Mouse (Mus musculus) heart, postnatal 0 days (tissue): Measurements from ENCODE around the gene Iffo2. TPM values are rescaled to one million over a fixed set of nuclear protein-coding genes. Genes with fewer than 3 reads are reported as not detected.
A peak's percentile ranks its signal among the peaks of the same experiment; 100 is the strongest.

Experiments used
- ATAC-seq: fragments of 200-750 bp; cut with Nextera tagmentation; 2 replicates; pipeline ENCODE4 v1.8.0; 2017; ENCODE audit warnings: low read depth, moderate number of reproducible peaks, moderate library complexity; ENCODE audit not compliant: insufficient read depth
- DNase-seq: peaks from one replicate; pipeline ENCODE4 v3.0.0-alpha.2; 2016; ENCODE audit warnings: low spot score
- H3K27ac ChIP-seq: fragments of 300-500 bp; sonication (generic); 2 replicates; pipeline ENCODE4 v1.5.1; 2014; ENCODE audit warnings: low read depth, mild to moderate bottlenecking
- H3K27me3 ChIP-seq: fragments of 300-500 bp; sonication (generic); 2 replicates; pipeline ENCODE4 v1.6.1; 2014; ENCODE audit warnings: low read length, mixed read lengths; ENCODE audit not compliant: control insufficient read depth, insufficient read depth
- H3K36me3 ChIP-seq: fragments of 300-500 bp; sonication (generic); replicated peaks from 2 replicates; pipeline ENCODE4 v1.6.1; 2014; ENCODE audit warnings: low read length, mixed read lengths; ENCODE audit not compliant: control insufficient read depth, insufficient read depth
- H3K4me1 ChIP-seq: fragments of 300-500 bp; sonication (generic); 2 replicates; pipeline ENCODE4 v1.6.1; 2014; ENCODE audit warnings: antibody characterized with exemption; ENCODE audit not compliant: control insufficient read depth, insufficient read depth
- H3K4me2 ChIP-seq: fragments of 300-500 bp; sonication (generic); 2 replicates; pipeline ENCODE4 v1.6.1; 2014; ENCODE audit warnings: low read depth, mild to moderate bottlenecking, low read length, moderate library complexity
- H3K4me3 ChIP-seq: fragments of 300-500 bp; sonication (generic); 2 replicates; pipeline ENCODE4 v1.5.1; 2014; ENCODE audit warnings: low read depth, low read length
- H3K9ac ChIP-seq: fragments of 300-500 bp; sonication (generic); replicated peaks from 2 replicates; pipeline ENCODE4 v1.6.1; 2014; ENCODE audit warnings: low read depth, low read length, mixed read lengths
- H3K9me3 ChIP-seq: fragments of 300-500 bp; sonication (generic); replicated peaks from 2 replicates; pipeline ENCODE4 v1.6.1; 2016; ENCODE audit warnings: low read length; ENCODE audit not compliant: control insufficient read depth
- CTCF ChIP-seq: IDR thresholded peaks from 2 replicates; pipeline ENCODE4 v1.5.1; 2016; ENCODE audit warnings: antibody characterized with exemption, control low read depth, low read depth
- EP300 ChIP-seq: IDR thresholded peaks from 2 replicates; pipeline ENCODE4 v1.6.1; 2016; ENCODE audit warnings: antibody characterized with exemption, low read depth
- WGBS: fragments of 180-500 bp; shearing (Covaris S2); extraction: QIAGEN DNeasy Blood & Tissue Kit; methylation state at CpG from one replicate; pipeline ENCODE4 v1.1.7; 2014; 5-methylcytosine and 5-hydroxymethylcytosine counted together
- microRNA-seq: library from miRNA; unstranded; fragments of <30 nt; microRNA quantifications from one replicate; pipeline ENCODE4, GENCODE M21; 2016
- polyA plus RNA-seq: library from polyadenylated mRNA; unstranded; fragments of >200 nt; fragmentation: Nextera tagmentation; extraction: Ambion mirVana; gene quantifications from 2 replicates; pipeline ENCODE4 v1.2.1, GENCODE M21; 2015
- total RNA-seq: library from RNA; depleted of rRNA; stranded (reverse); fragments of >200 nt; gene quantifications from 2 replicates; pipeline ENCODE4 v1.2.3, GENCODE M21; 2014; ENCODE audit warnings: low replicate concordance; rRNA removed

Iffo2 gene
- total and polyA plus RNA-seq, 2 experiments from 2014 or later = 2.9 to 6.4 TPM

GRCm38 (mm10) chr4:139661897-139662296 is 131.5 kb downstream of the Iffo2 start:
- H3K27me3 ChIP-seq = no peaks in the 10 kb centered on the region
- H3K4me1 ChIP-seq = no peaks in the 10 kb centered on the region
- no peak for TF ChIP-seq CTCF
- no peak for TF ChIP-seq EP300
- H3K27ac ChIP-seq = no peak overlapping the region
- no peak overlapping the region for H3K4me3 ChIP-seq
- H3K4me2 ChIP-seq = no peak overlapping the region
- DNase-seq (no peak), ATAC-seq (no peak)
- 75% methylated on average over 14 of the region's 14 CpGs for WGBS
- H3K9ac ChIP-seq = no peak overlapping the region
- no peaks in the 10 kb centered on the region for H3K36me3 ChIP-seq
- peaks cover 8% of the 10 kb centered on the region; the same call in 1 of the 2 replicates for H3K9me3 ChIP-seq

DNA sequence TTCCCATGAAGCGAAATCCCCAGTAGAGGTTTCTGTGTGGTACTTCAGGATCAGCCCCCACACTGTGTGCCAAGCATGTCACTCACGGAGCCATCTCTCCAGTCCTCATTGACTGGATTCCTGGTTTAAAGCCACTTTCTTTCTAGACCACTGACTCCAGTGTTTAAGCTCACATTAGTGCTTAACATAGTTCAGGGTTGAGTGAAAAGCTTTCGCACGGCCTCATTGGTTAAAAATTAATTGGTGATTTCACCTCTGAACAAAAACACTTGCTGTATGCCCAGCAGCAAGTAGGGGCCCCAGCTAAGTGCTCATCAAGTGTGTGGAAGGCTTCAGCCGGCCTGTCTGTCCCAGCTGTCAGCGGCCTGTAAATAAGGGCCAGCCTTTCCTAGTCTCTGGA is 137.3 kb downstream of the Iffo2 start:
- H3K27me3 ChIP-seq = no peaks in the 10 kb centered on the region
- 76% methylated on average over 6 of the region's 6 CpGs for WGBS
- ATAC-seq (no peak), DNase-seq (no peak)
- H3K4me2 ChIP-seq = no peak overlapping the region
- no peak overlapping the region for H3K4me3 ChIP-seq
- H3K9me3 ChIP-seq = no peaks in the 10 kb centered on the region
- H3K27ac ChIP-seq = no peak overlapping the region
- H3K9ac ChIP-seq = no peak overlapping the region
- H3K4me1 ChIP-seq = no peaks in the 10 kb centered on the region
- no peaks in the 10 kb centered on the region for H3K36me3 ChIP-seq
- TF ChIP-seq EP300 = no peak
- no peak for TF ChIP-seq CTCF

DNA sequence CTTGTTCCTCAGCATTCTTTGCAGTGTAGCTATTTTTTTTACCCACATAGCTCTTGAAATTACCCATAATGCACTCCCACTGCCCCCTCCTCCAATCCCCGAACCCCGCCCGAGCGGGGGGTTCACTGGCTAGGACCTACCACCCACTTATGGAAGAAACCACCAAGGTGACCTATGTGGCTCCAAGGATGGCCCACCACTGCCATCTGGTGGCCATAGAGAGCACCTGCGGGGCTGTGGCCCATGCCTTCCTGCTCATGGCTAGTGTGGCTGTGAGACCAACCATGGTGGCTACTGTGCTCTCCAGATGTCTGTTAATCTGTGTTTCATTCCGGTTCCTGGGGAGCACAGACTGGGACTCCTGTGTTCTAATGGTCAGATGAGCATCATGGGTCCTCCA is 139.5 kb downstream of the Iffo2 start:
- ATAC-seq (no peak; the same call in 1 of the 2 replicates), DNase-seq (peak; percentile 22)
- no peak overlapping the region for H3K4me2 ChIP-seq
- no peaks in the 10 kb centered on the region for H3K36me3 ChIP-seq
- TF ChIP-seq EP300 (no peak), CTCF (peak; percentile 87)
- H3K27me3 ChIP-seq = peaks cover 2% of the 10 kb centered on the region; the same call in 1 of the 2 replicates
- no peaks in the 10 kb centered on the region for H3K9me3 ChIP-seq
- H3K9ac ChIP-seq = no peak overlapping the region
- H3K4me1 ChIP-seq = no peaks in the 10 kb centered on the region
- WGBS = 6% methylated on average over 6 of the region's 6 CpGs
- H3K27ac ChIP-seq = no peak overlapping the region
- H3K4me3 ChIP-seq = no peak overlapping the region

Small RNA genes within 50 kb of the gene (microRNA-seq; reads per million reads assigned to microRNA genes)
- gene Gm25571 = not detected
- not detected for gene Mir7020

Other genes with a start within 250 kb of the Iffo2 start
- 6.8 and 20.6 TPM in 2 replicates for gene Pqlc2, start 219.8 kb upstream of the Iffo2 start, total RNA-seq
- 7.7 and 8.3 TPM in 2 replicates for gene Pqlc2, start 219.8 kb upstream of the Iffo2 start, polyA plus RNA-seq
- gene Akr7a5, start 219.8 kb upstream of the Iffo2 start, total RNA-seq = 62.5 and 67.1 TPM in 2 replicates
- gene Akr7a5, start 219.8 kb upstream of the Iffo2 start, polyA plus RNA-seq = 65.3 and 66.4 TPM in 2 replicates
- gene Mrto4, start 178.0 kb upstream of the Iffo2 start, total RNA-seq = 31.3 and 43.4 TPM in 2 replicates
- gene Mrto4, start 178.0 kb upstream of the Iffo2 start, polyA plus RNA-seq = 41.5 and 45.1 TPM in 2 replicates
- 41.5 and 48.4 TPM in 2 replicates for gene Emc1, start 178.0 kb upstream of the Iffo2 start, total RNA-seq
- 24.0 and 25.3 TPM in 2 replicates for gene Emc1, start 178.0 kb upstream of the Iffo2 start, polyA plus RNA-seq
- gene Ubr4, start 177.9 kb upstream of the Iffo2 start, total RNA-seq = 80.6 and 120 TPM in 2 replicates
- gene Ubr4, start 177.9 kb upstream of the Iffo2 start, polyA plus RNA-seq = 34.5 and 41.0 TPM in 2 replicates
- gene Gm21969, start 72.6 kb downstream of the Iffo2 start, total RNA-seq = not detected in 2 replicates
- not detected in 2 replicates for gene Gm21969, start 72.6 kb downstream of the Iffo2 start, polyA plus RNA-seq
- 47.7 and 53.7 TPM in 2 replicates for gene Aldh4a1, start 92.3 kb downstream of the Iffo2 start, total RNA-seq
- gene Aldh4a1, start 92.3 kb downstream of the Iffo2 start, polyA plus RNA-seq = 21.7 and 24.9 TPM in 2 replicates
- gene Tas1r2, start 123.0 kb downstream of the Iffo2 start, total RNA-seq = not detected in 2 replicates
- gene Tas1r2, start 123.0 kb downstream of the Iffo2 start, polyA plus RNA-seq = not detected in 2 replicates